Mouse (Mus musculus) adrenal gland, adult 2 months (tissue): ENCODE results near the gene Gcnt7. TPM values are rescaled to one million over a fixed set of nuclear protein-coding genes. Genes with fewer than 3 reads are reported as not detected.

Experiments used
- DNase-seq: peaks from one replicate; pipeline ENCODE4 v3.0.0; 2021
- polyA plus RNA-seq: library from polyadenylated mRNA; depleted of rRNA; stranded (reverse); fragments of >200 nt; gene quantifications from 2 replicates; pipeline ENCODE4 v1.2.3, GENCODE M21; 2012; rRNA removed
- total RNA-seq, 2 experiments: library from RNA; stranded (reverse); gene quantifications; 2 replicates each; pipeline ENCODE4 v1.2.3; 2021

Gene Gcnt7
- total and polyA plus RNA-seq, 3 experiments: not detected

GRCm38 (mm10) chr2:172404239-172404638, 54.2 kb downstream of the Gcnt7 start:
- no peak for DNase-seq

- DNase-seq: no peak
Observed at GRCm38 (mm10) chr2:172401116-172401825, 57.1 kb downstream of the Gcnt7 start.

Other genes with a start within 250 kb of the Gcnt7 start
- gene Mc3r, start 210.1 kb downstream of the Gcnt7 start, total RNA-seq: not detected
- 0.04 TPM in 1 of 2 replicates, not detected in the other for gene Mc3r, start 210.1 kb downstream of the Gcnt7 start, polyA plus RNA-seq
- gene Fam210b, start 113.0 kb downstream of the Gcnt7 start, total RNA-seq: 10 to 100 TPM; 28.2 to 32.2 TPM
- 47.1 and 48.5 TPM in 2 replicates for gene Fam210b, start 113.0 kb downstream of the Gcnt7 start, polyA plus RNA-seq
- 1 to 10 TPM; 1.8 to 2.7 TPM for gene Aurka, start 88.1 kb downstream of the Gcnt7 start, total RNA-seq
- 1.3 and 2.0 TPM in 2 replicates for gene Aurka, start 88.1 kb downstream of the Gcnt7 start, polyA plus RNA-seq
- 10 to 100 TPM; 30.1 to 33.4 TPM for gene Cstf1, start 87.9 kb downstream of the Gcnt7 start, total RNA-seq
- gene Cstf1, start 87.9 kb downstream of the Gcnt7 start, polyA plus RNA-seq: 30.7 and 31.5 TPM in 2 replicates
- gene Cass4, start 64.8 kb downstream of the Gcnt7 start, total RNA-seq: under 1 TPM in 1 of 2 experiments, not detected in 1; 0.28 TPM
- 0.17 and 0.22 TPM in 2 replicates for gene Cass4, start 64.8 kb downstream of the Gcnt7 start, polyA plus RNA-seq
- gene Rtf2, start 18.0 kb downstream of the Gcnt7 start, total RNA-seq: 10 to 100 TPM; 73.1 to 84.2 TPM
- gene Rtf2, start 18.0 kb downstream of the Gcnt7 start, polyA plus RNA-seq: 27.1 and 31.9 TPM in 2 replicates
- gene Fam209, start 13.9 kb upstream of the Gcnt7 start, total RNA-seq: not detected
- gene Fam209, start 13.9 kb upstream of the Gcnt7 start, polyA plus RNA-seq: 0.17 and 0.31 TPM in 2 replicates
- not detected for gene Tfap2c, start 91.0 kb upstream of the Gcnt7 start, total RNA-seq
- not detected in 2 replicates for gene Tfap2c, start 91.0 kb upstream of the Gcnt7 start, polyA plus RNA-seq